Mouse (Mus musculus) forebrain, embryonic 13.5 days (tissue): ENCODE measurements around the gene Elovl2. TPM values are rescaled to one million over a fixed set of nuclear protein-coding genes. Genes with fewer than 3 reads are reported as not detected.
A peak's percentile ranks its signal among the peaks of the same experiment; 100 is the strongest.
"Not testable (repeated sequence)": the region's sequence is repeated elsewhere in the genome, so short reads cannot be mapped to it uniquely, and the experiment has no call there.

Experiments used
- ATAC-seq: fragments of 200-750 bp; cut with Nextera tagmentation; 2 replicates; pipeline ENCODE4 v1.8.0; 2017
- H3K27ac ChIP-seq: fragments of 300-500 bp; sonication (generic); 2 replicates; pipeline ENCODE4 v1.5.1; 2015; ENCODE audit warnings: inconsistent platforms, mild to moderate bottlenecking, moderate library complexity
- H3K27me3 ChIP-seq: fragments of 300-500 bp; sonication (generic); 2 replicates; pipeline ENCODE4 v1.6.1; 2015; ENCODE audit warnings: mild to moderate bottlenecking, inconsistent platforms
- H3K36me3 ChIP-seq: fragments of 300-500 bp; sonication (generic); 2 replicates; pipeline ENCODE4 v1.6.1; 2015; ENCODE audit warnings: mild to moderate bottlenecking, inconsistent platforms; ENCODE audit not compliant: poor library complexity, severe bottlenecking
- H3K4me1 ChIP-seq: fragments of 300-500 bp; sonication (generic); 2 replicates; pipeline ENCODE4 v1.6.1; 2015; ENCODE audit warnings: inconsistent platforms
- H3K4me2 ChIP-seq: fragments of 300-500 bp; sonication (generic); 2 replicates; pipeline ENCODE4 v1.6.1; 2015; ENCODE audit warnings: inconsistent platforms, mild to moderate bottlenecking, moderate library complexity
- H3K4me3 ChIP-seq: fragments of 300-500 bp; sonication (generic); 2 replicates; pipeline ENCODE4 v1.5.1; 2015; ENCODE audit warnings: mild to moderate bottlenecking, inconsistent platforms
- H3K9ac ChIP-seq: fragments of 300-500 bp; sonication (generic); 2 replicates; pipeline ENCODE4 v1.6.1; 2015; ENCODE audit warnings: mild to moderate bottlenecking, inconsistent platforms
- H3K9me3 ChIP-seq: fragments of 300-500 bp; sonication (generic); replicated peaks from 2 replicates; pipeline ENCODE4 v1.6.1; 2016; ENCODE audit warnings: inconsistent platforms
- whole genome bisulfite sequencing: fragments of 180-500 bp; shearing (Covaris S2); methylation state at CpG from one replicate; pipeline ENCODE4 v1.1.7; 2015; 5-methylcytosine and 5-hydroxymethylcytosine counted together
- polyA plus RNA-seq: library from polyadenylated mRNA; unstranded; fragments of >200 nt; fragmentation: Nextera tagmentation; extraction: Ambion mirVana; gene quantifications from 2 replicates; pipeline ENCODE4 v1.2.1, GENCODE M21; 2015

The Elovl2 gene
- 45.1 and 47.7 TPM in 2 replicates for polyA plus RNA-seq

DNA sequence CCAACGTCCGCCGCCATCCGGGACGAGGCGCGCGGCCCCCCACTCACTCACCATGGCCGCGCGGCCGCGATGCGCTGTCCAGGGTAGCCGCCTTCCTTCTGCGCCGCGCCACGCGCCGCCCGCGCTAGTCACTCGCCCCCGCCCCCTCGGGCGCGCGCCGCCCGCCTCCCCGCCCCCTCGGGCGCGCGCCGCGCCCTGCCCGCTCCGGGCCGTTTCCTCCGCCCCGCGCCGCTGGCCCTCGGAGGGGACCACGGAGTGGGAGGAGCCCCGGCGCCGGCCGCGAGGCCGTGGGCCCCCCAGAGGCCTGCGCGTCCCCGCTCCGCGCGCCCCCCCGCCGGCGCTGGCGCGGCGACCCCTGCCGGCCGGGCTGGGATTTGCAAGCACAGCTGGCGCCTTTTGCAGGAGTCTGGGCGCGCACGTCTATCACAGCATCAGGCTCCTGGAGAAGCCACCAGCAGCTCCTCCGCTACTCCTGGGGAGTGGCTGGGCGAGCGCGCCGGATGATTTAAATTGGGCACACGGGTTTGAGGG, at the start of gene Elovl2:
TSS of gene Elovl2 (minus strand) at position 102 of the 531 bp plus-strand sequence.
- Histone ChIP-seq H3K4me3 (peak within 1 kb of the TSS; percentile 74), H3K36me3 (no peaks in the 10 kb centered on the region), H3K27me3 (no peaks in the 10 kb centered on the region), H3K4me1 (peaks cover 9% of the 10 kb centered on the region), H3K27ac (peak within 1 kb of the TSS; percentile 74), H3K9ac (peak within 1 kb of the TSS; percentile 88), H3K4me2 (peak within 1 kb of the TSS; percentile 63), H3K9me3 (peaks cover 31% of the 10 kb centered on the region)
- WGBS, result 3% methylated on average over 24 of the region's 77 CpGs
- ATAC-seq, result peak; percentile 95

DNA sequence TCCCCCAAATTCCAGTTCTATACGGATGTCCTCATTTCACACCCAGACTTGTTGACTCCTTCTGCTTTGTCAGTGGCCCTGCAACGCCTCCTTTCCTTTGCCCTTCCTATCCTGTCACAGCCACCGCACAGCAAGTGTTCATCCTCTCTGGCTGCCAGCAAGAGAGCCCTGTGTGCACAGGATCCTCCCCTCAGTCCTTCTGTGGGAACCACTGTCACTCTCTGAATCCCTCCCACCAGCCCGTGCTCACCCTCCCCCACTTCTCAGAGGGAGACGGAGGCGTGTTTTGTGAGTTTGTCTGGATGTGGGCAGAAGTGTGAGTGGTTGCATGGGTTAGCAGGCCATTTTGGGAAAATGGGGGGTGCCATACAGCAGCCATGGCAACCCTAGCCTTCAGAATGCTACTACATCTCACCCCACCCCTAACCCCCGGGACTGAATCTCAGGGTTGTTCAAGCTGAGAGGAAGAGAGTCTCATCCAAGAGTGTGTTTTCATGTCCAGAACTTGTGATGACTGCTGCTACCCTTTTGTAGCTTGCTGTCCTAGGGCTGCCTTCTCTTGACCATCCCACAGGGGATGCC, 47.7 kb upstream of the Elovl2 start:
- ATAC-seq, result no peak
- H3K4me2 ChIP-seq, result no peak overlapping the region
- 46% methylated on average over 7 of the region's 7 CpGs for WGBS

DNA sequence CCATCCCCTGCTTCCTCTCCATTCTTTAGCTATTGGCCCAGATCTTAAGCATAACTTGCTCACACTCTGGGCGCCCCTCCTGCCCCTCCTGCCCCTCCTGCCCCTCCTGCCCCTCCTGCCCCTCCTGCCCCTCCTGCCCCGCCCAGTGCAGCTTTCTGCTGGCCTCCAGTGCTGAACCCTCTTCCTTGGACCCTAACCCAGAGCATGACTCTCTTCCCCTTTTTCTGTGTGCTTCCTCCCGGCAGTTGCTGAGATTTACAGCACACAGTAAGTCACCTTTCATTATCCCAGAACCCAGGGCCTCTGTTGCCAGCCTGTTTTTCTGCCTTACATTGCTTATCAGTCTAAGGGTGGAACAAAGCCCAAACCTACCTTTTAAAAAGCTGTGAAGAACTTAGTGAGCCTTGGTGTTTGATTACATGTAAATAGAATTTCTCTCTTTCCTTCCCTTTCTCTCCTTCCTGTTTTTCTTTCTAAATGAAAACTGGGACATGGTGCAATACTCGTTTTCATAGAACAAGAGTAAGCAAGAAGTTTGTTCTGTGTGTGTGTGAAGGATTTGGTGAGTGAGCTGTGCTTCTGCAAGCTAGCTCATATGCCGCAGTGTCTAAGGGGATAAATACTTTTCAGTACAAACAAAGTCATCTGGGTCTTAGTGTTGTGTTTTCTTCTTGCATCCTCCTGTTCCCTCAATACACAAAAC, 43.2 kb upstream of the Elovl2 start:
- Histone ChIP-seq H3K4me2 (no peak overlapping the region), H3K36me3 (no peaks in the 10 kb centered on the region), H3K4me1 (peaks cover 4% of the 10 kb centered on the region; the same call in 1 of the 2 replicates), H3K9me3 (no peaks in the 10 kb centered on the region), H3K27ac (no peak overlapping the region), H3K9ac (no peak overlapping the region), H3K27me3 (no peaks in the 10 kb centered on the region), H3K4me3 (no peak overlapping the region)
- ATAC-seq, result no peak
- WGBS, result 93% methylated on average over 5 of the region's 5 CpGs

More for the DNA sequence above, 47.7 kb upstream of the Elovl2 start:
- H3K36me3 ChIP-seq, result no peaks in the 10 kb centered on the region
- no peaks in the 10 kb centered on the region for H3K9me3 ChIP-seq
- H3K9ac ChIP-seq, result no peak overlapping the region
- no peak overlapping the region for H3K27ac ChIP-seq
- H3K4me1 ChIP-seq, result peaks cover 4% of the 10 kb centered on the region; the same call in 1 of the 2 replicates
- no peaks in the 10 kb centered on the region for H3K27me3 ChIP-seq
- no peak overlapping the region for H3K4me3 ChIP-seq

DNA sequence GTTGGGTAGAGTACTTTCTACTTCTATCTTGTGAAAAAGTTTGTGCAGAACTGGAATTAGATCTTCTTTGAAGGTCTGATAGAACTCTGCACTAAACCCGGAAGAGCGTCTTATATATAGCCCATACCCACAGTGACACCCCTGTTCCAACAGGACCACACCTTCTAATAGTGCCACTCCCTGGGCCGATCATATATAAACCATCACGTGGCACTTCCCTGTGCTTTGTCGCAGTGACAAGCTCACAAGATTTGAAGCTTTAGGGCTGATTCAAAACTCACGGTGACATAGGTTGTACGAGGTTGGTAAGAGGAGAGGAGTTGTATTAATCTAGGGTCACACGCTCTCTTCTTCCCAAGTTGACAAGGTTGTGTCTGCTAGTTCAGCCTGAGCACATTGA, 41.4 kb upstream of the Elovl2 start:
- ATAC-seq, H3K36me3 ChIP-seq: not testable (repeated sequence)

DNA sequence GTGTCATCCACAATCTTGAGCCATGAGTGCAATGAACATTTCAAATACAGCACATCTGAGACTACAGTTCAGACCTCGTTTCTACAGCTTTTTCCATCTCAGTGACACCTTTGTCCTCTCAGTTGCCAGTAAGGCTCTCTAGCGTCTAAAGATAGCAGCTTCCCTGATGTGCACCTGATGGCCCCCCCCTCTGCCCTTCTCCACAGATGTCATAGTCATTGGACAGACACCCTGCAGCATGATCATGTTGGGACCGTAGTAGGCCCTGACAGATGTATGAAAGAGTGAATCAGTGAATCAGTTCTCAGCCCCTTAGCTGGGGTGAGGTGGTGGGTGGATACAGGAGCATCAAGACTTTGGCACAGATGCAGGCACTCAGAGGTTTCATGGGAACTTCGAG, 37.6 kb upstream of the Elovl2 start:
- H3K4me3 ChIP-seq, result no peak overlapping the region
- H3K27ac ChIP-seq, result no peak overlapping the region
- H3K9me3 ChIP-seq, result no peaks in the 10 kb centered on the region
- no peak overlapping the region for H3K4me2 ChIP-seq
- ATAC-seq, result no peak
- no peaks in the 10 kb centered on the region for H3K4me1 ChIP-seq
- no peaks in the 10 kb centered on the region for H3K36me3 ChIP-seq
- 92% methylated on average over 4 of the region's 4 CpGs for WGBS
- H3K9ac ChIP-seq, result no peak overlapping the region
- no peaks in the 10 kb centered on the region for H3K27me3 ChIP-seq

More for the DNA sequence above, 41.4 kb upstream of the Elovl2 start:
- H3K4me3 ChIP-seq, H3K4me2 ChIP-seq, H3K9me3 ChIP-seq, H3K4me1 ChIP-seq, H3K27me3 ChIP-seq, H3K27ac ChIP-seq, H3K9ac ChIP-seq: not testable (repeated sequence)
- WGBS, result 96% methylated on average over 8 of the region's 8 CpGs

DNA sequence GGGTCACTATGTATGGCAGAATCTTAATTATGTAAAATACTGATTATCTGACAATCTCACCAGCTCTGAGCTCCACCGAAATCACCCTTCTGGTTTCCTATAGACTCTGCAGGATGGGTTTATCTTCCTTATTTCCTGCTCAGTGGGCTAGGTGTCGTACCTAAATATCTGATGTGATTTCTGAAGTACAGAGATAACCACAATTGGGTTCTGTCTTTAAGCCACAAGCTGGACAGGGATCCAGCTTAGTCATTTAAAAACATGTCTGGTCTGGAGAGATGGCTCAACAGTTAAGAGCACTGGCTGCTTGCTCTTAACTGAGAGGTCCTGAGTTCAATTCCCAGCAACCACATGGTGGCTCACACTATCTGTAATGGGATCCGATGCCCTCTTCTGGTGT, 36.8 kb upstream of the Elovl2 start:
- Histone ChIP-seq H3K4me2 (no peak overlapping the region), H3K9ac (no peak overlapping the region), H3K27ac (no peak overlapping the region), H3K36me3 (no peaks in the 10 kb centered on the region), H3K9me3 (no peaks in the 10 kb centered on the region), H3K4me1 (no peaks in the 10 kb centered on the region), H3K27me3 (no peaks in the 10 kb centered on the region), H3K4me3 (no peak overlapping the region)
- no peak for ATAC-seq
- WGBS, result 92% methylated on average over 3 of the region's 3 CpGs

DNA sequence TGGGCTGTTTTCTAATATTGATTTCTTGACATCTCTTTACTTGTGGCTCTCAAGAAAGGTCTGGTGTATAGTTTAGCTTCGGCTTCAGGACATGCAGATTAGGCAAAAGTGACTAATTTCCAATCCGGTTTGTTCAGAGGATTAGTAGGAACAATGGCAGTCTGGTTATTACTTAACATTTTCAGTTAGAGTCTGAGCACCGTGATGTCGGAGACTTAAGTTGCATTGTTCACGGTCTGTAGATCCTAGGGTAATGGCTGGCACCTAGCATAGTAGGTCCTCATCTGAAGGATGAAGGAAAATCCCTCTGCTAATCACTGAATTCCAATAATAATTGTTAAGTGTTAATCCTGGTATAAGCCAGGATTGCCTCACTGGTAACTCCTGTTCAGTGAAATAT, 35.9 kb upstream of the Elovl2 start:
- ATAC-seq, result no peak
- WGBS, result 64% methylated on average over 5 of the region's 5 CpGs
- H3K4me1 ChIP-seq, result peaks cover 3% of the 10 kb centered on the region; the same call in 1 of the 2 replicates

DNA sequence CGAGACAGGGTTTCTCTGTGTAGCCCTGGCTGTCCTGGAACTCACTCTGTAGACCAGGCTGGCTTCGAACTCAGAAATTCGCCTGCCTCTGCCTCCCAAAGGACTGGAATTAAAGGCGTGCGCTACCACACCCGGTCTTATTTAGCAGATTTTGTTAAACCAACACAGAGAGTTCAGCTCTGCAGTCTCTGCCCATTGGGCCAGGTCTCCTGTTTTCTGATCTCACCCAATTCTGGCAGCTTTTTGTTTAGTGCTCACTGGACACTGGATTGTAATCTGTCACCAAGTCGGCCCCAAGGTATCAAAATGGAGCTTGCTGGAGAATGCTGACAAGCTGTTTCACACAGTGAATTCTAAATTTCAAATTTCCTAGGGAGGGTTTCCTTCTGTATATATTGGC, 32.5 kb upstream of the Elovl2 start:
- Histone ChIP-seq H3K27ac (no peak overlapping the region), H3K9ac (no peak overlapping the region), H3K9me3 (no peaks in the 10 kb centered on the region), H3K4me2 (no peak overlapping the region), H3K4me3 (no peak overlapping the region), H3K4me1 (peaks cover 17% of the 10 kb centered on the region; the same call in 1 of the 2 replicates), H3K27me3 (no peaks in the 10 kb centered on the region), H3K36me3 (no peaks in the 10 kb centered on the region)
- WGBS, result 95% methylated on average over 7 of the region's 7 CpGs
- no peak for ATAC-seq

More for the DNA sequence above, 35.9 kb upstream of the Elovl2 start:
- no peak overlapping the region for H3K4me2 ChIP-seq
- no peak overlapping the region for H3K27ac ChIP-seq
- H3K4me3 ChIP-seq, result no peak overlapping the region
- no peak overlapping the region for H3K9ac ChIP-seq
- no peaks in the 10 kb centered on the region for H3K36me3 ChIP-seq
- no peaks in the 10 kb centered on the region for H3K9me3 ChIP-seq
- no peaks in the 10 kb centered on the region for H3K27me3 ChIP-seq

DNA sequence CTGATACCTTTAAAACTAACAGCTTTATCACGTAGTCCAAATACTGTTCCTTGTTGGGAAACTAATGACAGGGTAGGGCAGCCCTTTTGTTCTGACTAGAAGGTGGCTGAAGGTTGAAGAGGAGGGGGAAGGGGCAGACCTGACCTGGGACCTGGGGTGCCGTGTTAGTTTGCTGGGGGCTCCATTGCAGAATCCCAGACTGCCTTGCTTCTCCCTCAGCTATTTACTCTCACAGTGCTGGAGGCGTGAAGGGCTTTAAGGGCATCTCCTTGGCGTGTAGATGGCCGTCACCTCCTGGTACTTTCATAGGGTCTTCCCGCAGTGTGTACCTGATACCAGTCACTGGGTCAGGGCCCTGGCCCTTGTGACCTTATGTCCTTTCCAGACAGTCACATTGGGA, 31.9 kb upstream of the Elovl2 start:
- Histone ChIP-seq H3K4me1 (peaks cover 17% of the 10 kb centered on the region; the same call in 1 of the 2 replicates), H3K36me3 (no peaks in the 10 kb centered on the region), H3K4me3 (no peak overlapping the region), H3K9me3 (no peaks in the 10 kb centered on the region), H3K27ac (no peak overlapping the region), H3K27me3 (no peaks in the 10 kb centered on the region), H3K4me2 (no peak overlapping the region), H3K9ac (no peak overlapping the region)
- no peak for ATAC-seq
- 90% methylated on average over 6 of the region's 6 CpGs for WGBS

DNA sequence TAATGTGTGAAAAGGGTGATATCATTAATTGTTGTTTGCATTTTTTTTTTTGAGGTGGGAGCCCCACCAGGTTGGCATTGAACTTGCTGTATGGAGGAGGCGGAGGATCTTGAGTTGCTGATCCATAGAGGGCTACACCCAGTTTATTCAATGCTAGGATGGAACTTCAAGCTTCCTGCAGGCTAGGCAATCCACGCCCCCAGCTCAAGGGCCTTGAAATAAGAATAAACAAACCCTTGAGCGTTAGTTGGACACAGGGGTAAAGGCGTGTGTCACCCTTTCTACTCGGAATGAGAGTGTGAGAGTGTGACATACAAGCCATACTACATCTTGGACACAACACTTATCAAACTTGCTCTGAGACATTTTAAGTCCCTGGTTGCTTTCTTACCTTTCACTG, 31.5 kb upstream of the Elovl2 start:
- Histone ChIP-seq H3K27ac (no peak overlapping the region), H3K9ac (no peak overlapping the region), H3K4me2 (no peak overlapping the region), H3K9me3 (no peaks in the 10 kb centered on the region), H3K4me1 (peaks cover 17% of the 10 kb centered on the region; the same call in 1 of the 2 replicates), H3K4me3 (no peak overlapping the region), H3K36me3 (no peaks in the 10 kb centered on the region), H3K27me3 (no peaks in the 10 kb centered on the region)
- ATAC-seq, result no peak
- WGBS, result 81% methylated on average over 5 of the region's 5 CpGs

DNA sequence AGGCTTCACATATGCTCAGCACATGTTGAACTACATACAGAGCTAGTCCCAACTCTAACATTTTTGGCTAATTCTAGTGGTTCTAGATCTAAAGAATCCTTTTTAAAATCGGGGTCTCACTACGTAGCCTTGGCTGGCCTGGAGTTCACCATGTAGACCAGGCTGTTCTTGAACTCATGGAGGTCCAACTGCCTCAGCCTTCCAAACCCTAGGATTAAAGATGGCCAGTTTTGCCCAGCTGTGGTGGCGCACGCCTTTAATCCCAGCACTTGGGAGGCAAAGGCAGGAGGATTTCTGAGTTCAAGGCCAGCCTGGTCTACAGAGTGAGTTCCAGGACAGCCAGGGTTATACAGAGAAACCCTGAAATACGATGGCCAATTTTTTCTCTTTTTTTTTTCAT, 31.0 kb upstream of the Elovl2 start:
- not testable (repeated sequence) for H3K36me3 ChIP-seq, H3K27ac ChIP-seq, H3K4me3 ChIP-seq, H3K9me3 ChIP-seq, ATAC-seq, H3K27me3 ChIP-seq, H3K9ac ChIP-seq
- peak overlapping the region; percentile 74; the same call in 1 of the 2 replicates for H3K4me2 ChIP-seq
- WGBS, result 93% methylated on average over 5 of the region's 5 CpGs
- peaks cover 17% of the 10 kb centered on the region; the same call in 1 of the 2 replicates for H3K4me1 ChIP-seq

DNA sequence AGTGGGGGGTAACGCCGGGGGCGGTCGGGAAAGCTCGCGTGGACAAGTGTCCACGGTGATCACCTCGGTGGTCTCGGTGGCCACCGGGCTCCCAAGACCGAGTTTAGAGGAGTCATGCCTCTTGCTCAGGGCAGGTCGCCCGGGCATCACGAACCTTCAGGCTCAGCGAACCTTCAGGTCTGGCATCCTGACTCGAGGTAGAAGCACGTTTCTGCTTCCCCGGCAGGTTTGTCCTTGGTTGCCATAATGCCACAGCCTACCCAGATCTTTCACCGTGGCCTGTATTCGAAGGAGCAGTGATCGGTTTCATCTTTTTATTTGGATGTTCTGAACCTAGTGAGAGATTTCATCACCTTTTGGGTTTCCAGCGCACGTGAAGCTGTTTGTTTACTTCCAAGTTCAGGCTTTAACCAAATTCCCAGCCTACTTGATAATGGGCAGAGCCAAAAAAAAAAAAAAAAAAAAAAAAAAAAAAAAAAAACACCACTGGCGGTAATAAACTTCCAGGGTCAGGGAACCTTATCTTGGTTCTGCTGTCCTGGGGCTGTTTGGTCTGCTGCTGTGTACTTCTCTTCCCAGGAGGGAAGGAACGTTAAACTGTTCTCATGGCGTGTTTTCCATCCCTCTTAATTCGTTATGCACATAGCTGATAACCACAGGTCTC, 30.2 kb upstream of the Elovl2 start:
- Histone ChIP-seq H3K9me3 (no peaks in the 10 kb centered on the region), H3K36me3 (no peaks in the 10 kb centered on the region), H3K9ac (peak overlapping the region; percentile 80), H3K27me3 (no peaks in the 10 kb centered on the region), H3K4me1 (peaks cover 17% of the 10 kb centered on the region; the same call in 1 of the 2 replicates), H3K27ac (peak overlapping the region; percentile 82; the same call in 1 of the 2 replicates), H3K4me2 (peak overlapping the region; percentile 74), H3K4me3 (peak overlapping the region; percentile 80)
- no peak for ATAC-seq
- WGBS, result 2% methylated on average over 27 of the region's 27 CpGs
